Mouse (Mus musculus) embryonic fibroblast, embryonic 13.5 days (primary cell): ENCODE measurements around the gene N4bp2l1.

Experiments used
- CTCF ChIP-seq: IDR thresholded peaks from 2 replicates; pipeline ENCODE4 v1.5.1; 2011; ENCODE audit warnings: mild to moderate bottlenecking, control low read depth, low read length, moderate library complexity, borderline replicate concordance; ENCODE audit not compliant: insufficient read depth
- POLR2A ChIP-seq: IDR thresholded peaks from 2 replicates; pipeline ENCODE4 v1.6.1; 2011; ENCODE audit warnings: low read depth, mild to moderate bottlenecking, control low read depth, low read length, moderate library complexity

- no peak for TF ChIP-seq POLR2A
- TF ChIP-seq CTCF: no peak
Measured at GRCm38 (mm10) chr5:150594649-150595339, 2.2 kb downstream of the N4bp2l1 start.
